Mouse (Mus musculus): Measurements from ENCODE around the gene Eid1. TPM values are rescaled to one million over a fixed set of nuclear protein-coding genes. Genes with fewer than 3 reads are reported as not detected.

Eid1 gene
- polyA plus RNA-seq, 1 experiment from 2014 or later: 182 TPM

GRCm38 (mm10) chr2:125702851-125703250 is 30.0 kb downstream of the Eid1 start:
- no peaks in the 10 kb centered on the region for H3K36me3 ChIP-seq (ENCODE audit: control insufficient read depth, insufficient read depth, low read length)
- H3K9ac ChIP-seq (ENCODE audit: low read depth, low read length): no peak overlapping the region
- H3K4me1 ChIP-seq (ENCODE audit: control insufficient read depth, insufficient read depth, low read length): no peaks in the 10 kb centered on the region
- H3K4me2 ChIP-seq: no peak overlapping the region
- H3K27ac ChIP-seq (ENCODE audit: low read depth, low read length): no peak overlapping the region
- H3K9me3 ChIP-seq (replicated peaks; ENCODE audit: control insufficient read depth, low read length): no peaks in the 10 kb centered on the region
- H3K27me3 ChIP-seq (ENCODE audit: control insufficient read depth, insufficient read depth, low read length): no peaks in the 10 kb centered on the region
- no peak overlapping the region for H3K4me3 ChIP-seq (ENCODE audit: low read depth, low read length)
- no peak for ATAC-seq (replicated peaks; ENCODE audit: insufficient number of reproducible peaks, low FRiP score, low TSS enrichment)
- WGBS (ENCODE audit: insufficient replicate concordance): 79% methylated on average over 2 of the region's 2 CpGs

GRCm38 (mm10) chr2:125704907-125705631 is 32.2 kb downstream of the Eid1 start:
- Histone ChIP-seq H3K9me3 (replicated peaks; ENCODE audit: control insufficient read depth, low read length) (no peaks in the 10 kb centered on the region), H3K4me1 (ENCODE audit: control insufficient read depth, insufficient read depth, low read length) (no peaks in the 10 kb centered on the region), H3K27me3 (ENCODE audit: control insufficient read depth, insufficient read depth, low read length) (no peaks in the 10 kb centered on the region), H3K27ac (ENCODE audit: low read depth, low read length) (no peak overlapping the region), H3K4me2 (no peak overlapping the region), H3K9ac (ENCODE audit: low read depth, low read length) (no peak overlapping the region), H3K36me3 (ENCODE audit: control insufficient read depth, insufficient read depth, low read length) (no peaks in the 10 kb centered on the region), H3K4me3 (ENCODE audit: low read depth, low read length) (no peak overlapping the region)
- 59% methylated on average over 12 of the region's 12 CpGs for WGBS (ENCODE audit: insufficient replicate concordance)
- no peak for ATAC-seq (replicated peaks; ENCODE audit: insufficient number of reproducible peaks, low FRiP score, low TSS enrichment)

GRCm38 (mm10) chr2:125706510-125706921 is 33.6 kb downstream of the Eid1 start:
- no peak for ATAC-seq (replicated peaks; ENCODE audit: insufficient number of reproducible peaks, low FRiP score, low TSS enrichment)
- H3K27ac ChIP-seq (ENCODE audit: low read depth, low read length): no peak overlapping the region
- 77% methylated on average over 5 of the region's 5 CpGs for WGBS (ENCODE audit: insufficient replicate concordance)

GRCm38 (mm10) chr2:125716599-125716998 is 43.7 kb downstream of the Eid1 start:
- no peak overlapping the region for H3K27ac ChIP-seq (ENCODE audit: low read depth, low read length)
- no peak overlapping the region for H3K9ac ChIP-seq (ENCODE audit: low read depth, low read length)
- H3K4me1 ChIP-seq (ENCODE audit: control insufficient read depth, insufficient read depth, low read length): no peaks in the 10 kb centered on the region
- no peaks in the 10 kb centered on the region for H3K36me3 ChIP-seq (ENCODE audit: control insufficient read depth, insufficient read depth, low read length)
- peaks cover 7% of the 10 kb centered on the region; the same call in 1 of the 2 replicates for H3K27me3 ChIP-seq (ENCODE audit: control insufficient read depth, insufficient read depth, low read length)
- H3K4me2 ChIP-seq: no peak overlapping the region
- H3K4me3 ChIP-seq (ENCODE audit: low read depth, low read length): no peak overlapping the region
- ATAC-seq (replicated peaks; ENCODE audit: insufficient number of reproducible peaks, low FRiP score, low TSS enrichment): no peak
- no peaks in the 10 kb centered on the region for H3K9me3 ChIP-seq (replicated peaks; ENCODE audit: control insufficient read depth, low read length)
- WGBS (ENCODE audit: insufficient replicate concordance): 72% methylated on average over 8 of the region's 8 CpGs

More at GRCm38 (mm10) chr2:125706510-125706921, 33.6 kb downstream of the Eid1 start:
- H3K9ac ChIP-seq (ENCODE audit: low read depth, low read length): no peak overlapping the region
- no peaks in the 10 kb centered on the region for H3K27me3 ChIP-seq (ENCODE audit: control insufficient read depth, insufficient read depth, low read length)
- H3K4me2 ChIP-seq: no peak overlapping the region
- H3K4me1 ChIP-seq (ENCODE audit: control insufficient read depth, insufficient read depth, low read length): no peaks in the 10 kb centered on the region
- no peak overlapping the region for H3K4me3 ChIP-seq (ENCODE audit: low read depth, low read length)
- no peaks in the 10 kb centered on the region for H3K9me3 ChIP-seq (replicated peaks; ENCODE audit: control insufficient read depth, low read length)
- no peaks in the 10 kb centered on the region for H3K36me3 ChIP-seq (ENCODE audit: control insufficient read depth, insufficient read depth, low read length)

- Histone ChIP-seq H3K4me1 (ENCODE audit: control insufficient read depth, insufficient read depth, low read length) (no peaks in the 10 kb centered on the region), H3K27me3 (ENCODE audit: control insufficient read depth, insufficient read depth, low read length) (peaks cover 37% of the 10 kb centered on the region), H3K9ac (ENCODE audit: low read depth, low read length) (peak overlapping the region; percentile 17; the same call in 1 of the 2 replicates), H3K36me3 (ENCODE audit: control insufficient read depth, insufficient read depth, low read length) (no peaks in the 10 kb centered on the region), H3K4me2 (peak overlapping the region; percentile 98), H3K27ac (ENCODE audit: low read depth, low read length) (no peak overlapping the region), H3K9me3 (replicated peaks; ENCODE audit: control insufficient read depth, low read length) (no peaks in the 10 kb centered on the region), H3K4me3 (ENCODE audit: low read depth, low read length) (peak overlapping the region; percentile 60)
- 4% methylated on average over 18 of the region's 18 CpGs for WGBS (ENCODE audit: insufficient replicate concordance)
- no peak for ATAC-seq (replicated peaks; ENCODE audit: insufficient number of reproducible peaks, low FRiP score, low TSS enrichment)
Observed at GRCm38 (mm10) chr2:125723086-125723407, 50.2 kb downstream of the Eid1 start.

- H3K27me3 ChIP-seq (ENCODE audit: control insufficient read depth, insufficient read depth, low read length): peaks cover 37% of the 10 kb centered on the region
Observed at GRCm38 (mm10) chr2:125723408-125724085, 50.7 kb downstream of the Eid1 start.

GRCm38 (mm10) chr2:125724086-125724430 is 51.2 kb downstream of the Eid1 start, which contains the start of gene Shc4:
Gene Shc4 (minus strand): TSS chr2:125724148.
- Histone ChIP-seq H3K4me1 (ENCODE audit: control insufficient read depth, insufficient read depth, low read length) (no peaks in the 10 kb centered on the region), H3K9ac (ENCODE audit: low read depth, low read length) (peak within 1 kb of the TSS; percentile 17)
- ATAC-seq (replicated peaks; ENCODE audit: insufficient number of reproducible peaks, low FRiP score, low TSS enrichment): no peak; the same call in 1 of the 2 replicates

More at GRCm38 (mm10) chr2:125723408-125724085, 50.7 kb downstream of the Eid1 start:
- no peaks in the 10 kb centered on the region for H3K9me3 ChIP-seq (replicated peaks; ENCODE audit: control insufficient read depth, low read length)
- H3K4me1 ChIP-seq (ENCODE audit: control insufficient read depth, insufficient read depth, low read length): no peaks in the 10 kb centered on the region
- peak; percentile 73 for ATAC-seq (replicated peaks; ENCODE audit: insufficient number of reproducible peaks, low FRiP score, low TSS enrichment)
- no peaks in the 10 kb centered on the region for H3K36me3 ChIP-seq (ENCODE audit: control insufficient read depth, insufficient read depth, low read length)
- H3K4me2 ChIP-seq: peak overlapping the region; percentile 98
- under 1% methylated on average over 32 of the region's 34 CpGs for WGBS (ENCODE audit: insufficient replicate concordance)
- no peak overlapping the region for H3K27ac ChIP-seq (ENCODE audit: low read depth, low read length)
- H3K4me3 ChIP-seq (ENCODE audit: low read depth, low read length): peak overlapping the region; percentile 60
- H3K9ac ChIP-seq (ENCODE audit: low read depth, low read length): peak overlapping the region; percentile 17; the same call in 1 of the 2 replicates

More at GRCm38 (mm10) chr2:125724086-125724430, 51.2 kb downstream of the Eid1 start, which contains the start of gene Shc4:
- Histone ChIP-seq H3K36me3 (ENCODE audit: control insufficient read depth, insufficient read depth, low read length) (no peaks in the 10 kb centered on the region), H3K27ac (ENCODE audit: low read depth, low read length) (no peak within 1 kb of the TSS), H3K4me3 (ENCODE audit: low read depth, low read length) (peak within 1 kb of the TSS; percentile 60), H3K27me3 (ENCODE audit: control insufficient read depth, insufficient read depth, low read length) (peaks cover 37% of the 10 kb centered on the region), H3K9me3 (replicated peaks; ENCODE audit: control insufficient read depth, low read length) (no peaks in the 10 kb centered on the region), H3K4me2 (peak within 1 kb of the TSS; percentile 98)
- under 1% methylated on average over 15 of the region's 15 CpGs for WGBS (ENCODE audit: insufficient replicate concordance)

Data from heart, embryonic 11.5 days (tissue).